Mouse (Mus musculus): ENCODE data around the gene Tm9sf4.

GRCm38 (mm10) chr2:153222566-153222965 lies 61.5 kb downstream of the Tm9sf4 start:
- TF ChIP-seq CTCF (IDR thresholded peaks at IDR 0.05; ENCODE audit: low read depth, low read length) (no peak), TAL1 (conservative IDR thresholded peaks at IDR 0.05; ENCODE audit: low read depth, low read length) (no peak), GATA2 (IDR thresholded peaks at IDR 0.05; ENCODE audit: borderline replicate concordance, low read depth, low read length) (no peak), GATA1 (IDR thresholded peaks at IDR 0.05; ENCODE audit: borderline replicate concordance, low read length) (no peak)

All from G1E (cell line).